Mouse (Mus musculus): ENCODE measurements at regions not wholly inside any gene's neighbourhood (a gene's known extent, or its start where the extent isn't known, plus 50 kb on each side); places are given as distances from the start of the nearest gene placed in this dataset.

- ATAC-seq (replicated peaks; ENCODE audit: poor library complexity), result no peak
Observed at GRCm38 (mm10) chr13:102625836-102626340, 67.5 kb upstream of the Cd180 start.

GRCm38 (mm10) chr13:102627786-102628185, 65.6 kb upstream of the Cd180 start:
- no peak for ATAC-seq (replicated peaks; ENCODE audit: poor library complexity)

- no peak for ATAC-seq (replicated peaks; ENCODE audit: poor library complexity)
Observed at GRCm38 (mm10) chr13:102629176-102629575, 64.2 kb upstream of the Cd180 start.

GRCm38 (mm10) chr13:102634236-102634957, 59.0 kb upstream of the Cd180 start:
- ATAC-seq (replicated peaks; ENCODE audit: poor library complexity), result peak; percentile 63; the same call in 1 of the 2 replicates

GRCm38 (mm10) chr13:102636032-102636431, 57.3 kb upstream of the Cd180 start:
- ATAC-seq (replicated peaks; ENCODE audit: poor library complexity), result no peak

GRCm38 (mm10) chr13:102637059-102637458, 56.3 kb upstream of the Cd180 start:
- no peak for ATAC-seq (replicated peaks; ENCODE audit: poor library complexity)

- no peak for ATAC-seq (replicated peaks; ENCODE audit: poor library complexity)
Observed at GRCm38 (mm10) chr13:102639651-102640050, 53.7 kb upstream of the Cd180 start.

- ATAC-seq (replicated peaks; ENCODE audit: poor library complexity), result no peak
Observed at GRCm38 (mm10) chr13:102640171-102640570, 53.2 kb upstream of the Cd180 start.

All from megakaryocyte progenitor cell, adult 5-6 weeks (primary cell).